Mouse (Mus musculus): Measurements from ENCODE around the gene Sostdc1.

The Sostdc1 gene

GRCm38 (mm10) chr12:36313916-36314315 is at the start of gene Sostdc1:
TSS of gene Sostdc1 (plus strand) at chr12:36314139.
- peak; percentile 56 to 69 for DNase-seq

- DNase-seq = no peak
Observed at GRCm38 (mm10) chr12:36267670-36268246, 46.2 kb upstream of the Sostdc1 start.

- peak in 1 of 2 experiments; percentile 11 for DNase-seq
Observed at GRCm38 (mm10) chr12:36274823-36275222, 39.1 kb upstream of the Sostdc1 start.

- DNase-seq = no peak
Observed at GRCm38 (mm10) chr12:36289634-36290033, 24.3 kb upstream of the Sostdc1 start.

GRCm38 (mm10) chr12:36290465-36290864 is 23.5 kb upstream of the Sostdc1 start:
- no peak for DNase-seq

GRCm38 (mm10) chr12:36291346-36291745 is 22.6 kb upstream of the Sostdc1 start:
- no peak for DNase-seq

GRCm38 (mm10) chr12:36302326-36302725 is 11.6 kb upstream of the Sostdc1 start:
- no peak for DNase-seq

- no peak for DNase-seq
Observed at GRCm38 (mm10) chr12:36302905-36303642, 10.9 kb upstream of the Sostdc1 start.

GRCm38 (mm10) chr12:36308737-36309420 is 5.1 kb upstream of the Sostdc1 start:
- DNase-seq = no peak

- no peak for DNase-seq
Observed at GRCm38 (mm10) chr12:36313015-36313414, 924 bp upstream of the Sostdc1 start.

GRCm38 (mm10) chr12:36314446-36314845 is 507 bp downstream of the Sostdc1 start:
- no peak for DNase-seq

- DNase-seq = peak in 1 of 2 experiments; percentile 9
Observed at GRCm38 (mm10) chr12:36315527-36315926, 1.6 kb downstream of the Sostdc1 start.

- no peak for DNase-seq
Observed at GRCm38 (mm10) chr12:36316056-36316455, 2.1 kb downstream of the Sostdc1 start.

GRCm38 (mm10) chr12:36317036-36317819 is 3.3 kb downstream of the Sostdc1 start:
- DNase-seq = peak; percentile 61 to 76

- peak in 1 of 2 experiments; percentile 22 for DNase-seq
Observed at GRCm38 (mm10) chr12:36317820-36318135, 3.8 kb downstream of the Sostdc1 start.

GRCm38 (mm10) chr12:36326101-36326521 is 12.2 kb downstream of the Sostdc1 start:
- DNase-seq = no peak

- no peak for DNase-seq
Observed at GRCm38 (mm10) chr12:36332676-36333075, 18.7 kb downstream of the Sostdc1 start.

- DNase-seq = no peak
Observed at GRCm38 (mm10) chr12:36333837-36334281, 19.9 kb downstream of the Sostdc1 start.

GRCm38 (mm10) chr12:36344131-36344530 is 30.2 kb downstream of the Sostdc1 start:
- no peak for DNase-seq

GRCm38 (mm10) chr12:36360064-36360463 is 46.1 kb downstream of the Sostdc1 start:
- DNase-seq = no peak

- DNase-seq = no peak
Observed at GRCm38 (mm10) chr12:36360693-36361092, 46.8 kb downstream of the Sostdc1 start.

GRCm38 (mm10) chr12:36364013-36364412 is 50.1 kb downstream of the Sostdc1 start:
- no peak for DNase-seq
